Mouse (Mus musculus) intestine, embryonic 15.5 days (tissue): Measurements from ENCODE around the gene Recql. TPM values are rescaled to one million over a fixed set of nuclear protein-coding genes. Genes with fewer than 3 reads are reported as not detected.

Experiments
- ATAC-seq: fragments of 200-750 bp; cut with Nextera tagmentation; 2 replicates; pipeline ENCODE4 v1.8.0; 2017; ENCODE audit warnings: moderate TSS enrichment, moderate library complexity
- H3K27ac ChIP-seq: fragments of 300-500 bp; sonication (generic); 2 replicates; pipeline ENCODE4 v1.5.1; 2015; ENCODE audit warnings: mild to moderate bottlenecking, inconsistent platforms
- H3K27me3 ChIP-seq: fragments of 300-500 bp; sonication (generic); replicated peaks from 2 replicates; pipeline ENCODE4 v1.6.1; 2015; ENCODE audit warnings: inconsistent platforms
- H3K36me3 ChIP-seq: fragments of 300-500 bp; sonication (generic); 2 replicates; pipeline ENCODE4 v1.6.1; 2015; ENCODE audit warnings: inconsistent platforms
- H3K4me1 ChIP-seq: fragments of 300-500 bp; sonication (generic); replicated peaks from 2 replicates; pipeline ENCODE4 v1.6.1; 2015; ENCODE audit warnings: inconsistent platforms
- H3K4me2 ChIP-seq: fragments of 300-500 bp; sonication (generic); replicated peaks from 2 replicates; pipeline ENCODE4 v1.6.1; 2015; ENCODE audit warnings: mild to moderate bottlenecking, inconsistent platforms
- H3K4me3 ChIP-seq: fragments of 300-500 bp; sonication (generic); replicated peaks from 2 replicates; pipeline ENCODE4 v1.5.1; 2015; ENCODE audit warnings: inconsistent platforms
- H3K9ac ChIP-seq: fragments of 300-500 bp; sonication (generic); 2 replicates; pipeline ENCODE4 v1.6.1; 2015; ENCODE audit warnings: inconsistent platforms
- H3K9me3 ChIP-seq: fragments of 300-500 bp; sonication (generic); 2 replicates; pipeline ENCODE4 v1.6.1; 2016; ENCODE audit warnings: inconsistent platforms
- WGBS: fragments of 180-500 bp; shearing (Covaris S2); methylation state at CpG from one replicate; pipeline ENCODE4 v1.1.7; 2015; 5-methylcytosine and 5-hydroxymethylcytosine counted together
- polyA plus RNA-seq: library from polyadenylated mRNA; unstranded; fragments of >200 nt; fragmentation: Nextera tagmentation; extraction: Ambion mirVana; gene quantifications from 2 replicates; pipeline ENCODE4 v1.2.1, GENCODE M21; 2015

Gene Recql
- polyA plus RNA-seq, 1 experiment from 2014 or later, result 23.2 TPM

DNA sequence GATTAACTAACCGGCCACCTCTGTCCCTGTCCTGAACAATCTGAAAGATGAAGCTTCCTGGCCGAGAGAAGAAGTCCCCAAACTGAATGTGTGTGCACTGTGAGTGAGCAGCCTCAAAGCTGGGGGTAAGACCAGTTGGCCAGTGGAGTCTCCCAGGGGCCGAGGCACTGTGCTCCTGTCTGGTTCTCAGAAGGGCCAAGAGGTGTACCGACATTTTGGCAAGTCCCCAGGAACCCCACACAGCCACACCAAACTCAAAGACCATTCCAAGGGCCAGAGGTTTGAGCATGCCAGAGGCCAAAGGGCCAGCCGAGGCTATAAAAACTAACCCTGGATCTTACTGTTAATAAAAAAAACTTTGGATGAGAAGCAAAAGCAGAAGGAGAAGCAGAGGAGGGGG, 72.6 kb downstream of the Recql start:
- Histone ChIP-seq H3K4me3 (no peak overlapping the region), H3K4me1 (no peaks in the 10 kb centered on the region), H3K36me3 (no peaks in the 10 kb centered on the region), H3K9ac (no peak overlapping the region), H3K4me2 (no peak overlapping the region), H3K27me3 (no peaks in the 10 kb centered on the region), H3K9me3 (no peaks in the 10 kb centered on the region), H3K27ac (no peak overlapping the region)
- no peak for ATAC-seq
- 84% methylated on average over 5 of the region's 5 CpGs for WGBS

DNA sequence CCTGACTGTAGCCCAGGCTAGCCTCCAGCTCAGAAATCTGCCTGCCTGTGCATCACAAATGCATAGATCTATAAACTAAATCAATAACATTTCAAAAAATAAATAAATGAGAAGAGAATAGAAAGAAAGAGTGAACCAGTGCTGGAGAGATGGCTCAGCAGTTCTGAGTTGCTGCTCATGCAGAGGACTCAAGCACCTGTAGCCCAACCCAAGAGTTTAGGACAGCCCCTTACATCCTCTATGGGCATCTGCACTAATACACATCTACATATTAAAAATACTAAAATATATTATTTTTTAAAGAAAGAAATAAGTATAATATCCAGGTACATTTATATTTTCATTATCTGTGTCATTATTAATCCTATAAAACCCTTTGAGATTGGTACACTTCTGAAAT, 81.8 kb downstream of the Recql start:
- Histone ChIP-seq H3K9ac (no peak overlapping the region), H3K4me3 (no peak overlapping the region), H3K9me3 (no peaks in the 10 kb centered on the region), H3K4me1 (no peaks in the 10 kb centered on the region), H3K27ac (no peak overlapping the region), H3K36me3 (no peaks in the 10 kb centered on the region), H3K27me3 (no peaks in the 10 kb centered on the region), H3K4me2 (no peak overlapping the region)
- ATAC-seq, result no peak

Other genes with a start within 250 kb of the Recql start
- not detected in 2 replicates for gene Slco1a6, start 178.6 kb downstream of the Recql start, polyA plus RNA-seq
- 54.1 and 76.2 TPM in 2 replicates for gene Iapp, start 88.7 kb downstream of the Recql start, polyA plus RNA-seq
- not detected in 2 replicates for gene Slco1a5, start 64.1 kb downstream of the Recql start, polyA plus RNA-seq
- 14.1 and 15.8 TPM in 2 replicates for gene Pyroxd1, start 41.4 kb downstream of the Recql start, polyA plus RNA-seq
- 67.4 and 81.8 TPM in 2 replicates for gene Golt1b, start 134 bp upstream of the Recql start, polyA plus RNA-seq
- gene Spx, start 26.4 kb upstream of the Recql start, polyA plus RNA-seq, result 0.25 and 0.27 TPM in 2 replicates
- 0.97 and 1.4 TPM in 2 replicates for gene Gys2, start 86.0 kb upstream of the Recql start, polyA plus RNA-seq
- gene Ldhb, start 120.9 kb upstream of the Recql start, polyA plus RNA-seq, result 93.1 and 100 TPM in 2 replicates
- gene Kcnj8, start 184.5 kb upstream of the Recql start, polyA plus RNA-seq, result 37.2 and 40.6 TPM in 2 replicates